Mouse (Mus musculus) liver, adult 2 months (tissue): ENCODE measurements at regions not wholly inside any gene's neighbourhood (a gene's known extent, or its start where the extent isn't known, plus 50 kb on each side); places are given as distances from the start of the nearest gene placed in this dataset.

Experiments used
- CTCF ChIP-seq: fragments of 200-500 bp; IDR thresholded peaks from 2 replicates; pipeline ENCODE4 v1.5.1; 2011; ENCODE audit warnings: low read depth, low read length, control low read depth
- POLR2A ChIP-seq: fragments of 200-500 bp; IDR thresholded peaks from 2 replicates; pipeline ENCODE4 v1.6.1; 2011; ENCODE audit warnings: low read length, control low read depth; ENCODE audit not compliant: insufficient read depth; ENCODE audit errors: extremely low read depth

DNA sequence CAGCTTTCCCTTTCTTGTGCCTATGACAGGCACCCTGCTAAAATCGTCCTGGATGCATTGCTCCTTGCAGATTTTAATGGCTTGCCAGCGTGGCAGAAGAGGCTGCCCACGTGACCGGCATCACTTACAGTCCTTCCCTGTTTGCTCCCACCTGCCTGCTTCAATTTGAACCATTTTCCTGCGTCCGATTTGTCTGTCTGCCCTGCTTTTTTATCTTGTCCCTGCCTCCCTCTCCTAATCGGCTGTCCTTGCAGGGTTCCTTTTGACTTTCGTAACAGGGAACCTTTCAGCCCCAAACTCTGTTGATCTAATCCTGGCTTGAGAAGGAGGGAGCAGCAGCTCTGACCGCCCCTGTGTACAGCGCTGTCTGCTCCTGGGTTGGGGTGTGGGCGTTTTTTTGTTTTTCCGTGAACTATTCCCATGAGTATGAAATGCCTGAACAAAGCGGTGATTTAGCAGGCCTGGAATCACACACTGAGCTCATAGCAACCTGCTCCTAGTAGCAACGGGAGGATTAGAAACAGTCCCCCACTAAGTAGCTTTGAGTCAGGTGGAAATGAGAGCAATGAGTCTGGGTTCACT, 51.2 kb upstream of the Kif2a start:
- TF ChIP-seq CTCF (no peak), POLR2A (no peak)
